Mouse (Mus musculus): ENCODE measurements around the gene Hs3st3b1.

DNA sequence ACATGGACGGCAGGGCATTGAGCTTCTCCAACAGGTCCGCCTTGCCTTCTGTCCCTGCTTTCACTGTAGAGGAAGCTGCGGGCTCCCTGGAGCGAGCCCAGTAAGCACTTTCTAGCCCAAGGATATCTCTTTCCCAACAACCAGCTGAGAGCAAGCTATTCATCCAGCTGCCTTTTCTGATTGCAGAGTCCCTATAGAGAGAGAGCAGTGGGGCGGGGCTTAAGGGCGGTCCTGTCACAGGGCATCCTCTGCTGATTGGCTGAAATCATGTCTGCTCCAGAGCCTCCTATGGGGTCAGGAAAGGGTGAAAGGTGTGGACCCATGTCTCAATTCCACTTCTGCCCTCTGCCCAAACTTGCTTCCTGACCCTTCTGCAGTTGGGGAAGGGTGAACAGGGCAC is 4.8 kb upstream of the Hs3st3b1 start:
- TF ChIP-seq CTCF (IDR thresholded peaks at IDR 0.05; ENCODE audit: low read depth, low read length) (no peak), POLR2A (IDR thresholded peaks at IDR 0.05; ENCODE audit: borderline replicate concordance, low read depth, low read length) (no peak)

Measured in bone marrow macrophage, adult 2 months (primary cell).